Mouse (Mus musculus) ES-E14 (cell line): ENCODE data around the gene Gk2.

Source experiments
- CHD2 ChIP-seq: IDR thresholded peaks from 2 replicates; pipeline ENCODE4 v1.6.1; 2014; ENCODE audit warnings: mild to moderate bottlenecking, low read depth, low read length, inconsistent platforms
- HCFC1 ChIP-seq: IDR thresholded peaks from 2 replicates; pipeline ENCODE4 v1.6.1; 2012; ENCODE audit warnings: low read length, inconsistent platforms, borderline replicate concordance; ENCODE audit not compliant: insufficient read depth
- ZC3H11A ChIP-seq: IDR thresholded peaks from 2 replicates; pipeline ENCODE4 v1.6.1; 2012; ENCODE audit warnings: low read depth, mild to moderate bottlenecking, inconsistent platforms, low read length, borderline replicate concordance
- ZNF384 ChIP-seq: IDR thresholded peaks from 2 replicates; pipeline ENCODE4 v1.6.1; 2012; ENCODE audit warnings: low read depth, low read length, inconsistent platforms

GRCm38 (mm10) chr5:97465956-97466355 lies 9.1 kb upstream of the Gk2 start:
- TF ChIP-seq ZNF384: no peak
- no peak for TF ChIP-seq CHD2
- TF ChIP-seq HCFC1: no peak
- no peak for TF ChIP-seq ZC3H11A
